Mouse (Mus musculus) G1E (cell line): Measurements from ENCODE around the gene Afap1l2.

ENCODE experiments used
- CTCF ChIP-seq: IDR thresholded peaks from 2 replicates; pipeline ENCODE4 v1.5.1; 2012; ENCODE audit warnings: low read depth, low read length, inconsistent platforms, mixed read lengths
- GATA1 ChIP-seq: IDR thresholded peaks from 2 replicates; pipeline ENCODE4 v1.6.1; 2012; ENCODE audit warnings: borderline replicate concordance, low read length, inconsistent platforms, mixed read lengths
- POLR2AphosphoS5 ChIP-seq: IDR thresholded peaks from 2 replicates; pipeline ENCODE4 v1.6.1; 2012; ENCODE audit warnings: low read depth, low read length, inconsistent platforms; ENCODE audit not compliant: insufficient replicate concordance
- TAL1 ChIP-seq: conservative IDR thresholded peaks from 2 replicates; pipeline ENCODE4 v1.6.1; 2012; ENCODE audit warnings: low read depth, low read length, inconsistent platforms, mixed read lengths

GRCm38 (mm10) chr19:56937911-56938310, 70.1 kb downstream of the Afap1l2 start:
- TF ChIP-seq CTCF: no peak
- no peak for TF ChIP-seq GATA1
- TF ChIP-seq TAL1: no peak
- no peak for TF ChIP-seq POLR2AphosphoS5
